Mouse (Mus musculus) liver, postnatal 0 days (tissue): ENCODE measurements around the gene Rasgef1a. TPM values are rescaled to one million over a fixed set of nuclear protein-coding genes. Genes with fewer than 3 reads are reported as not detected.

Experiments
- ATAC-seq: fragments of 200-750 bp; cut with Nextera tagmentation; 2 replicates; pipeline ENCODE4 v1.8.0; 2017; ENCODE audit warnings: mild to moderate bottlenecking, moderate library complexity
- DNase-seq: peaks from one replicate; pipeline ENCODE4 v3.0.0-alpha.2; 2016
- H3K27ac ChIP-seq: fragments of 300-500 bp; sonication (generic); 2 replicates; pipeline ENCODE4 v1.5.1; 2014; ENCODE audit warnings: antibody characterized with exemption, moderate library complexity, mild to moderate bottlenecking, low read depth
- H3K27me3 ChIP-seq: fragments of 300-500 bp; sonication (generic); 2 replicates; pipeline ENCODE4 v1.6.1; 2014; ENCODE audit warnings: low read length, control low read depth, mixed read lengths; ENCODE audit not compliant: insufficient read depth
- H3K36me3 ChIP-seq: fragments of 300-500 bp; sonication (generic); replicated peaks from 2 replicates; pipeline ENCODE4 v1.6.1; 2014; ENCODE audit warnings: mild to moderate bottlenecking, control low read depth, low read length, moderate library complexity, mixed read lengths; ENCODE audit not compliant: insufficient read depth
- H3K4me1 ChIP-seq: fragments of 300-500 bp; sonication (generic); 2 replicates; pipeline ENCODE4 v1.6.1; 2014; ENCODE audit warnings: antibody characterized with exemption, mild to moderate bottlenecking, control low read depth; ENCODE audit not compliant: insufficient read depth
- H3K4me2 ChIP-seq: fragments of 300-500 bp; sonication (generic); 2 replicates; pipeline ENCODE4 v1.6.1; 2014; ENCODE audit warnings: low read depth, mild to moderate bottlenecking, low read length, moderate library complexity, mixed read lengths
- H3K4me3 ChIP-seq: fragments of 300-500 bp; sonication (generic); 2 replicates; pipeline ENCODE4 v1.5.1; 2014; ENCODE audit warnings: low read depth, low read length
- H3K9ac ChIP-seq: fragments of 300-500 bp; sonication (generic); replicated peaks from 2 replicates; pipeline ENCODE4 v1.6.1; 2014; ENCODE audit warnings: mild to moderate bottlenecking, moderate library complexity
- H3K9me3 ChIP-seq: fragments of 300-500 bp; sonication (generic); 2 replicates; pipeline ENCODE4 v1.6.1; 2016; ENCODE audit warnings: mild to moderate bottlenecking, control low read depth, low read length, mixed read lengths
- CTCF ChIP-seq: sonication (generic); IDR thresholded peaks from 2 replicates; pipeline ENCODE4 v1.5.1; 2016; ENCODE audit warnings: antibody characterized with exemption, low read depth
- EP300 ChIP-seq: IDR thresholded peaks from 2 replicates; pipeline ENCODE4 v1.6.1; 2016; ENCODE audit warnings: antibody characterized with exemption, low read depth, mild to moderate bottlenecking
- WGBS: fragments of 180-500 bp; shearing (Covaris S2); extraction: QIAGEN DNeasy Blood & Tissue Kit; methylation state at CpG from one replicate; pipeline ENCODE4 v1.1.7; 2014; ENCODE audit not compliant: insufficient replicate concordance; 5-methylcytosine and 5-hydroxymethylcytosine counted together
- polyA plus RNA-seq: library from polyadenylated mRNA; unstranded; fragments of >200 nt; fragmentation: Nextera tagmentation; extraction: Ambion mirVana; gene quantifications from 2 replicates; pipeline ENCODE4 v1.2.1, GENCODE M21; 2015

Rasgef1a gene
- 0.06 and 0.11 TPM in 2 replicates for polyA plus RNA-seq

GRCm38 (mm10) chr6:118010756-118011615 is at the start of gene Rasgef1a:
TSS of gene Rasgef1a (plus strand) at chr6:118011438.
- 12% methylated on average over 58 of the region's 70 CpGs for WGBS
- no peak within 1 kb of the TSS; the same call in 1 of the 2 replicates for H3K4me2 ChIP-seq
- no peak within 1 kb of the TSS for H3K9ac ChIP-seq
- H3K4me3 ChIP-seq, result no peak within 1 kb of the TSS
- no peaks in the 10 kb centered on the region for H3K4me1 ChIP-seq
- H3K27me3 ChIP-seq, result peaks cover 26% of the 10 kb centered on the region
- no peaks in the 10 kb centered on the region for H3K9me3 ChIP-seq
- DNase-seq (no peak), ATAC-seq (no peak)
- no peaks in the 10 kb centered on the region for H3K36me3 ChIP-seq
- TF ChIP-seq EP300 (no peak), CTCF (no peak)
- H3K27ac ChIP-seq, result no peak within 1 kb of the TSS

- TF ChIP-seq CTCF, result peak; percentile 37
- TF ChIP-seq EP300, result no peak
These were observed 48.0 kb upstream of the Rasgef1a start for GRCm38 (mm10) chr6:117963201-117963600.

GRCm38 (mm10) chr6:117966729-117967128 is 44.5 kb upstream of the Rasgef1a start:
- no peak overlapping the region for H3K4me2 ChIP-seq
- H3K36me3 ChIP-seq, result no peaks in the 10 kb centered on the region
- TF ChIP-seq CTCF (peak; percentile 39), EP300 (no peak)
- no peaks in the 10 kb centered on the region for H3K27me3 ChIP-seq
- 31% methylated on average over 9 of the region's 9 CpGs for WGBS
- H3K9me3 ChIP-seq, result peaks cover 6% of the 10 kb centered on the region; the same call in 1 of the 2 replicates
- ATAC-seq (no peak), DNase-seq (no peak)
- no peak overlapping the region for H3K4me3 ChIP-seq
- H3K9ac ChIP-seq, result no peak overlapping the region
- H3K27ac ChIP-seq, result no peak overlapping the region
- no peaks in the 10 kb centered on the region for H3K4me1 ChIP-seq

More at GRCm38 (mm10) chr6:117963201-117963600, 48.0 kb upstream of the Rasgef1a start:
- Histone ChIP-seq H3K4me2 (no peak overlapping the region), H3K9me3 (peaks cover 6% of the 10 kb centered on the region; the same call in 1 of the 2 replicates), H3K36me3 (no peaks in the 10 kb centered on the region), H3K27ac (no peak overlapping the region), H3K4me1 (no peaks in the 10 kb centered on the region), H3K4me3 (no peak overlapping the region), H3K27me3 (no peaks in the 10 kb centered on the region), H3K9ac (no peak overlapping the region)
- ATAC-seq (no peak), DNase-seq (no peak)
- 72% methylated on average over 3 of the region's 3 CpGs for WGBS

- H3K27ac ChIP-seq, result no peak overlapping the region
- 60% methylated on average over 5 of the region's 5 CpGs for WGBS
- no peaks in the 10 kb centered on the region for H3K36me3 ChIP-seq
- H3K4me1 ChIP-seq, result no peaks in the 10 kb centered on the region
- H3K9ac ChIP-seq, result no peak overlapping the region
- no peaks in the 10 kb centered on the region for H3K27me3 ChIP-seq
- no peak for DNase-seq
- H3K4me2 ChIP-seq, result no peak overlapping the region
- ATAC-seq, result no peak
- no peak overlapping the region for H3K4me3 ChIP-seq
- TF ChIP-seq EP300 (no peak), CTCF (peak; percentile 21; the same call in 1 of the 2 replicates)
- no peaks in the 10 kb centered on the region for H3K9me3 ChIP-seq
These were observed 24.1 kb upstream of the Rasgef1a start for GRCm38 (mm10) chr6:117987173-117987572.

GRCm38 (mm10) chr6:117989209-117989608 is 22.0 kb upstream of the Rasgef1a start:
- Histone ChIP-seq H3K9me3 (no peaks in the 10 kb centered on the region), H3K4me1 (no peaks in the 10 kb centered on the region), H3K4me2 (no peak overlapping the region), H3K36me3 (no peaks in the 10 kb centered on the region), H3K9ac (no peak overlapping the region), H3K27me3 (no peaks in the 10 kb centered on the region), H3K4me3 (no peak overlapping the region), H3K27ac (no peak overlapping the region)
- WGBS, result 67% methylated on average over 7 of the region's 7 CpGs
- TF ChIP-seq EP300 (no peak), CTCF (no peak)
- DNase-seq (no peak), ATAC-seq (no peak)

GRCm38 (mm10) chr6:117990649-117991048 is 20.6 kb upstream of the Rasgef1a start:
- ATAC-seq (no peak), DNase-seq (no peak)
- 53% methylated on average over 8 of the region's 8 CpGs for WGBS
- TF ChIP-seq CTCF, result no peak
- no peak for TF ChIP-seq EP300
- Histone ChIP-seq H3K27ac (no peak overlapping the region), H3K9ac (no peak overlapping the region), H3K27me3 (no peaks in the 10 kb centered on the region), H3K4me1 (no peaks in the 10 kb centered on the region), H3K4me2 (no peak overlapping the region), H3K9me3 (no peaks in the 10 kb centered on the region), H3K4me3 (no peak overlapping the region), H3K36me3 (no peaks in the 10 kb centered on the region)
